Comparison of ENCODE assay signal across 27 mouse cellular contexts in genomic region chr5:136041666-136042065, GRCm38 (mm10). TPM values are rescaled to one million over a fixed set of nuclear protein-coding genes. Genes with fewer than 3 reads are reported as not detected.
DNase-seq lines count a peak whose midpoint lies in the region; ATAC-seq and TF ChIP-seq lines count a peak whose summit lies in the region.
"Had no signal": no experiment of that assay in that cellular context is flagged by ENCODE, and none has a peak within 500 bp of the region (broad histone marks: within the 10 kb centered on the region; RNA-seq: fewer than 3 reads in every experiment).

No protein-coding gene starts in this region.

- H3K4me3 ChIP-seq in ES-Bruce4 (ENCODE audit: low read depth, low read length) (0 out of 2 replicates have a peak overlapping the region, but pooled peaks have one; percentile 10), ES-E14 (ENCODE audit: insufficient read depth in 1 of 2, low read depth in 1 of 2, low read length in 2 of 2, poor library complexity in 1 of 2, severe bottlenecking in 1 of 2) (no peak overlapping the region; a peak in 1 of 4 replicates)
- H3K4me3 ChIP-seq in forebrain, postnatal 0 days (ENCODE audit: low read depth, low read length), result no peak overlapping the region
- H3K4me3 ChIP-seq: embryonic facial prominence, embryonic 13.5 days; embryonic facial prominence, embryonic 15.5 days; erythroblast, embryonic 14.5 days; forebrain, embryonic 10.5 days; forebrain, embryonic 12.5 days had no signal

- no peak overlapping the region for H3K4me2 ChIP-seq in forebrain, postnatal 0 days (ENCODE audit: low read depth)
- H3K4me2 ChIP-seq: embryonic facial prominence, embryonic 13.5 days; embryonic facial prominence, embryonic 15.5 days; forebrain, embryonic 12.5 days had no signal

- H3K4me1 ChIP-seq in ES-Bruce4 (ENCODE audit: control insufficient read depth, insufficient read depth, low read length), result peaks cover 2% of the 10 kb centered on the region
- H3K4me1 ChIP-seq in ES-E14 (ENCODE audit: control insufficient read depth in 2 of 2, insufficient read depth in 2 of 2, low read length in 2 of 2, poor library complexity in 1 of 2), result peaks cover 4 to 13% of the 10 kb centered on the region in 2 experiments; a peak in 3 of 4 replicates
- no peaks in the 10 kb centered on the region for H3K4me1 ChIP-seq in forebrain, postnatal 0 days (ENCODE audit: insufficient read depth)

- no peak for DNase-seq in ES-E14 (ENCODE audit: low read depth, low spot score)
- DNase-seq in ZHBTc4 (ENCODE audit: low read depth, low spot score), result peak; percentile 75
- DNase-seq in gastrocnemius, postnatal 4 days (ENCODE audit: low spot score in 2 of 2), result no peak
- no peak for DNase-seq in forebrain, postnatal 0 days
- DNase-seq: adrenal gland, adult 8-10 months; adrenal gland, postnatal 14 days; adrenal gland, postnatal 36 days; cerebellum, adult 11-12 months; cerebellum, adult 2 months; cerebellum, adult 9-10 months; cerebellum, postnatal 10 days; cerebellum, postnatal 25 days had no signal

- 96% methylated on average over 8 of the region's 8 CpGs for WGBS in forebrain, postnatal 0 days

- H3K36me3 ChIP-seq in ES-Bruce4 (ENCODE audit: control insufficient read depth, insufficient read depth, low read length, poor library complexity, severe bottlenecking), result no peaks in the 10 kb centered on the region
- H3K36me3 ChIP-seq in ES-E14 (ENCODE audit: control insufficient read depth, insufficient read depth, low read length, poor library complexity, severe bottlenecking), result no peaks in the 10 kb centered on the region
- H3K36me3 ChIP-seq in forebrain, postnatal 0 days (ENCODE audit: insufficient read depth), result no peaks in the 10 kb centered on the region
- H3K36me3 ChIP-seq: embryonic facial prominence, embryonic 13.5 days; embryonic facial prominence, embryonic 15.5 days; forebrain, embryonic 10.5 days; forebrain, embryonic 12.5 days; G1E had no signal

- H3K27me3 ChIP-seq in ES-Bruce4 (ENCODE audit: control insufficient read depth, insufficient read depth, low read length, poor library complexity, severe bottlenecking), result no peaks in the 10 kb centered on the region
- no peaks in the 10 kb centered on the region for H3K27me3 ChIP-seq in forebrain, postnatal 0 days (ENCODE audit: insufficient read depth, low read length)
- H3K27me3 ChIP-seq: CH12.LX; embryonic facial prominence, embryonic 13.5 days; embryonic facial prominence, embryonic 15.5 days; forebrain, embryonic 12.5 days; Patski had no signal

- H3K27ac ChIP-seq in ES-Bruce4 (ENCODE audit: insufficient read depth, low read length), result peak overlapping the region; percentile 95
- H3K27ac ChIP-seq in ES-E14 (ENCODE audit: insufficient read depth, low read depth, low read length, poor library complexity, severe bottlenecking), result peak overlapping the region; percentile 77; the same call in 1 of the 2 replicates
- no peak overlapping the region for H3K27ac ChIP-seq in forebrain, postnatal 0 days (ENCODE audit: low read depth, low read length)
- H3K27ac ChIP-seq: embryonic facial prominence, embryonic 13.5 days; embryonic facial prominence, embryonic 15.5 days; forebrain, embryonic 10.5 days; forebrain, embryonic 12.5 days had no signal

- ATAC-seq in CD4-positive, CD25-positive, alpha-beta regulatory T cell, adult 4 months, result no peak
- ATAC-seq in forebrain, postnatal 0 days, result no peak
- ATAC-seq: activated CD4-positive, CD25-positive, alpha-beta regulatory T cell, adult 4 months; forebrain, embryonic 14.5 days; forebrain, embryonic 16.5 days; Patski had no signal

- in situ Hi-C loops in ES-E14 (cut with MboI; ENCODE audit: low sequenced_read_pairs in 2 of 2, unreplicated experiment in 2 of 2), result no loop called here

- TF ChIP-seq CTCF in ES-Bruce4 (IDR thresholded peaks at IDR 0.05; ENCODE audit: low read depth, low read length), result no peak
- TF ChIP-seq CTCF in forebrain, postnatal 0 days (IDR thresholded peaks at IDR 0.05; ENCODE audit: low read depth), result no peak

- H3K9ac ChIP-seq in ES-Bruce4 (ENCODE audit: low read depth, poor library complexity, severe bottlenecking) (no peak overlapping the region), ES-E14 (ENCODE audit: insufficient read depth, low read depth, low read length, poor library complexity, severe bottlenecking) (no peak overlapping the region; the same call in 1 of the 2 replicates)
- no peak overlapping the region for H3K9ac ChIP-seq in forebrain, postnatal 0 days
- H3K9ac ChIP-seq: embryonic facial prominence, embryonic 13.5 days; embryonic facial prominence, embryonic 15.5 days; forebrain, embryonic 12.5 days had no signal

- no peak for TF ChIP-seq EP300 in ES-Bruce4 (IDR thresholded peaks at IDR 0.05; ENCODE audit: insufficient read depth, low read depth, low read length)

- H3K9me3 ChIP-seq in ES-Bruce4 (replicated peaks; ENCODE audit: control insufficient read depth, insufficient read depth, low read length, poor library complexity, severe bottlenecking) (no peaks in the 10 kb centered on the region), ES-E14 (ENCODE audit: control insufficient read depth, insufficient read depth, low read depth, low read length) (no peaks in the 10 kb centered on the region)
- H3K9me3 ChIP-seq in forebrain, postnatal 0 days (ENCODE audit: low read length), result no peaks in the 10 kb centered on the region
- H3K9me3 ChIP-seq: embryonic facial prominence, embryonic 13.5 days; embryonic facial prominence, embryonic 15.5 days; forebrain, embryonic 10.5 days; forebrain, embryonic 12.5 days; G1E had no signal

- TF ChIP-seq POLR2A in ES-Bruce4 (IDR thresholded peaks at IDR 0.05; ENCODE audit: insufficient read depth, low read length), result no peak

TF ChIP-seq in ES-E14, 5 proteins besides CTCF, POLR2A, EP300 and RAD21:
- TF ChIP-seq HCFC1 (IDR thresholded peaks at IDR 0.05; ENCODE audit: borderline replicate concordance, insufficient read depth, low read length) (no peak), ZNF384 (IDR thresholded peaks at IDR 0.05; ENCODE audit: low read depth, low read length) (no peak), MAFK (IDR thresholded peaks at IDR 0.05; ENCODE audit: insufficient read depth, low read depth, low read length) (no peak), CHD2 (IDR thresholded peaks at IDR 0.05; ENCODE audit: low read depth, low read length) (no peak)

RNA-seq across cellular contexts. Expression of gene Upk3b, which starts 3.4 kb away (rescaled TPM):
- polyA plus RNA-seq in ES-Bruce4 (2011; ENCODE audit: insufficient read depth, insufficient read length, low read depth, missing spikeins), result 0.34 and 0.38 TPM in 2 replicates
- total RNA-seq in ES-E14 (2012; rRNA removed), result 1.6 and 2.2 TPM in 2 replicates
- polyA plus RNA-seq in CD4-positive, CD25-positive, alpha-beta regulatory T cell, adult 4 months (2017; shearing (Covaris generic)), result not detected
- total RNA-seq in gastrocnemius, postnatal 4 days (2021), result under 1 TPM; 0.10 to 0.23 TPM
- 0.19 TPM in 1 of 2 replicates, not detected in the other for total RNA-seq in forebrain, postnatal 0 days (2014; rRNA removed)
- not detected in 2 replicates for polyA plus RNA-seq in forebrain, postnatal 0 days (2015; fragmentation: Nextera tagmentation; extraction: Ambion mirVana)
- total RNA-seq: CH12.LX had no signal
- polyA plus RNA-seq: activated CD4-positive, CD25-positive, alpha-beta regulatory T cell, adult 4 months; cerebellum, adult 2 months; cortical plate, adult 2 months; erythroblast, embryonic 14.5 days; forebrain, embryonic 10.5 days; forebrain, embryonic 12.5 days; forebrain, embryonic 14.5 days; forebrain, embryonic 16.5 days; G1E had no signal

RNA-seq across cellular contexts. Expression of gene Upk3bl, which starts 12.6 kb away (rescaled TPM):
- polyA plus RNA-seq in ES-Bruce4 (2011; ENCODE audit: insufficient read depth, insufficient read length, low read depth, missing spikeins), result 2.7 and 3.7 TPM in 2 replicates
- total RNA-seq in ES-E14 (2012; rRNA removed), result 2.2 and 5.1 TPM in 2 replicates
- polyA plus RNA-seq in CD4-positive, CD25-positive, alpha-beta regulatory T cell, adult 4 months (2017; shearing (Covaris generic)), result not detected
- total RNA-seq in gastrocnemius, postnatal 4 days (2021), result under 1 TPM; 0.26 to 0.66 TPM
- total RNA-seq in forebrain, postnatal 0 days (2014; rRNA removed), result not detected in 2 replicates
- polyA plus RNA-seq in forebrain, postnatal 0 days (2015; fragmentation: Nextera tagmentation; extraction: Ambion mirVana), result not detected in 2 replicates
- total RNA-seq: adrenal gland, adult 18-20 months; adrenal gland, postnatal 14 days; adrenal gland, postnatal 36 days; CH12.LX; G1E had no signal
- polyA plus RNA-seq: activated CD4-positive, CD25-positive, alpha-beta regulatory T cell, adult 4 months; erythroblast, embryonic 14.5 days; forebrain, embryonic 14.5 days; forebrain, embryonic 16.5 days; G1E had no signal

RNA-seq across cellular contexts. Expression of gene Rasa4, which starts 42.0 kb away (rescaled TPM):
- 5.9 and 6.6 TPM in 2 replicates for polyA plus RNA-seq in ES-Bruce4 (2011; ENCODE audit: insufficient read depth, insufficient read length, low read depth, missing spikeins)
- total RNA-seq in ES-E14 (2012; rRNA removed), result 17.4 and 21.7 TPM in 2 replicates
- 1 to 10 TPM; 1.7 to 2.8 TPM for polyA plus RNA-seq in CD4-positive, CD25-positive, alpha-beta regulatory T cell, adult 4 months (2017; shearing (Covaris generic))
- total RNA-seq in gastrocnemius, postnatal 4 days (2021), result 1 to 10 TPM; 7.4 TPM
- 8.5 and 11.5 TPM in 2 replicates for total RNA-seq in forebrain, postnatal 0 days (2014; rRNA removed)
- polyA plus RNA-seq in forebrain, postnatal 0 days (2015; fragmentation: Nextera tagmentation; extraction: Ambion mirVana), result 5.8 and 9.0 TPM in 2 replicates

RNA-seq across cellular contexts. Expression of gene Dtx2, which starts 47.1 kb away (rescaled TPM):
- polyA plus RNA-seq in ES-Bruce4 (2011; ENCODE audit: insufficient read depth, insufficient read length, low read depth, missing spikeins), result 23.7 and 25.0 TPM in 2 replicates
- total RNA-seq in ES-E14 (2012; rRNA removed), result 26.7 and 28.3 TPM in 2 replicates
- polyA plus RNA-seq in CD4-positive, CD25-positive, alpha-beta regulatory T cell, adult 4 months (2017; shearing (Covaris generic)), result 10 to 100 TPM in 1 of 2 experiments, 1 to 10 TPM in 1; 7.9 to 14.1 TPM
- 10 to 100 TPM; 12.9 to 14.4 TPM for total RNA-seq in gastrocnemius, postnatal 4 days (2021)
- 19.5 and 25.3 TPM in 2 replicates for total RNA-seq in forebrain, postnatal 0 days (2014; rRNA removed)
- polyA plus RNA-seq in forebrain, postnatal 0 days (2015; fragmentation: Nextera tagmentation; extraction: Ambion mirVana), result 17.6 and 20.0 TPM in 2 replicates
